Mouse (Mus musculus) C2C12 (cell line): ENCODE data around the gene Rassf3. TPM values are rescaled to one million over a fixed set of nuclear protein-coding genes. Genes with fewer than 3 reads are reported as not detected.

Experiments used
- H3K27me3 ChIP-seq: one replicate; pipeline ENCODE4 v1.6.1; 2011; ENCODE audit not compliant: control insufficient read depth, insufficient read depth, insufficient read length
- H3K36me3 ChIP-seq: one replicate; pipeline ENCODE4 v1.6.1; 2011; ENCODE audit not compliant: control insufficient read depth, insufficient read depth
- H3K4me3 ChIP-seq: one replicate; pipeline ENCODE4 v1.5.1; 2011; ENCODE audit warnings: mild to moderate bottlenecking, control low read depth; ENCODE audit not compliant: poor library complexity, insufficient read depth, severe bottlenecking
- H3K79me2 ChIP-seq: one replicate; pipeline ENCODE4 v1.6.1; 2011; ENCODE audit not compliant: control insufficient read depth, insufficient read depth
- H3K79me3 ChIP-seq: one replicate; pipeline ENCODE4 v1.6.1; 2011; ENCODE audit warnings: low read depth, control low read depth
- H3ac ChIP-seq: one replicate; pipeline ENCODE3; 2011; ENCODE audit warnings: low read depth; ENCODE audit not compliant: control insufficient read depth, insufficient read length
- CEBPB ChIP-seq: IDR thresholded peaks from one replicate; pipeline ENCODE4 v1.6.1; 2011; ENCODE audit warnings: low read depth, mild to moderate bottlenecking, control low read depth, moderate library complexity
- CTCF ChIP-seq: IDR thresholded peaks from one replicate; pipeline ENCODE4 v1.5.1; 2011; ENCODE audit not compliant: control insufficient read depth, insufficient read depth, insufficient read length
- FOSL1 ChIP-seq: IDR thresholded peaks from one replicate; pipeline ENCODE4 v1.8.0; 2011; ENCODE audit warnings: mild to moderate bottlenecking, low read length; ENCODE audit not compliant: poor library complexity, insufficient read depth, severe bottlenecking
- MAX ChIP-seq: IDR thresholded peaks from one replicate; pipeline ENCODE4 v1.6.1; 2011; ENCODE audit warnings: mild to moderate bottlenecking, control low read depth
- MYOD1 ChIP-seq: IDR thresholded peaks from one replicate; pipeline ENCODE4 v1.6.1; 2011; ENCODE audit warnings: low read depth; ENCODE audit not compliant: control insufficient read depth, insufficient read length
- MYOG ChIP-seq: IDR thresholded peaks from one replicate; pipeline ENCODE4 v1.6.1; 2011; ENCODE audit not compliant: control insufficient read depth, insufficient read length; ENCODE audit errors: extremely low read depth
- USF1 ChIP-seq: IDR thresholded peaks from one replicate; pipeline ENCODE4 v1.6.1; 2011; ENCODE audit warnings: low read depth, mild to moderate bottlenecking, control low read depth, moderate library complexity
- polyA plus RNA-seq: library from polyadenylated mRNA; unstranded; fragments of >200 nt; fragmentation: generic; extraction: Trizol; gene quantifications from one replicate; pipeline ENCODE4 v1.2.1, GENCODE M21; 2012; ENCODE audit warnings: missing spikeins

Gene Rassf3
- polyA plus RNA-seq, 1 experiment = 8.9 TPM

DNA sequence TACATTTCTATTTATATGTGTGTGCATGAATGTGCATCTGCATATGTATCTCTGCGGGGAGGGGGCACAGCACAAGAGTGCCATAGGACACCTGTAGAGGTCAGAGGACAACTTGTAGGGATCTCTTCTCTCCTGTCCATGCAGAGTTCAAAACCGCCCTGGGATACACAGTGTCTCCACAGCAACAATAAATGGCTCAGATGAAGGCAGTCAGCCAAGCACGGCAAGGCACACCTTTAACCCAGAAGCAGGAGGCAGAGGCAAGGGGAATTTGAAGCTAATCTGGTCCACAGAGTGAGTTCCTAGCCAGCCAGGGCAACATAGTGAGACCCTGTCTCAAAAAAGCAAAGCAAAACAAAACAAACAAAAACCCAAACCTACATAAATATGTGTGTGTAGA, 18.8 kb downstream of the Rassf3 start:
- H3K36me3 ChIP-seq = no peaks in the 10 kb centered on the region
- peaks cover 6% of the 10 kb centered on the region for H3K79me3 ChIP-seq
- peaks cover 8% of the 10 kb centered on the region for H3K79me2 ChIP-seq
- no peak for TF ChIP-seq CEBPB
- TF ChIP-seq USF1 = no peak
- TF ChIP-seq MYOD1 = no peak
- no peak for TF ChIP-seq MYOG
- TF ChIP-seq MAX = no peak
- no peak for TF ChIP-seq FOSL1
- no peak for TF ChIP-seq CTCF
- no peak overlapping the region for H3K4me3 ChIP-seq
- no peaks in the 10 kb centered on the region for H3K27me3 ChIP-seq
- H3ac ChIP-seq = no peak overlapping the region

DNA sequence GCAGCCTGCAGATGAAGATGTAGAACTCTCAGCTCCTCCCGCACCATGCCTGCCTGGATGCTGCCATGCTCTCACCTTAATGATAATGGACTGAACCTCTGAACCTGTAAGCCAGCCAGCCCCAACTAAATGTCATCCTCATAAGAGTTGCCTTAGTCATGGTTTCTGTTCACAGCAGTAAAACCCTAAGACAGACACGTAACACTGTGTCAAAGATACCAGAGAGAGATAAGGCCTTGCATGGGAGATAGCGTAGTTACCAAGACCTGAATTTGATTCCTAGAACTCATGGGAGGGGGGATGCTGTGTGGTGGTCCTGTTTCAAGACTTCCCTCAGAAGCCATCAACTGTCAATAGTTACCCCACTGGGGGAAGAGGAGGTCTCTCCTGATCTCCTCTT, 20.6 kb downstream of the Rassf3 start:
- H3ac ChIP-seq = no peak overlapping the region
- no peaks in the 10 kb centered on the region for H3K36me3 ChIP-seq
- H3K79me3 ChIP-seq = peaks cover 6% of the 10 kb centered on the region
- no peaks in the 10 kb centered on the region for H3K27me3 ChIP-seq
- H3K79me2 ChIP-seq = peaks cover 8% of the 10 kb centered on the region
- no peak for TF ChIP-seq MYOG
- no peak for TF ChIP-seq MAX
- TF ChIP-seq CEBPB = no peak
- no peak for TF ChIP-seq CTCF
- no peak for TF ChIP-seq MYOD1
- TF ChIP-seq USF1 = no peak
- H3K4me3 ChIP-seq = no peak overlapping the region

DNA sequence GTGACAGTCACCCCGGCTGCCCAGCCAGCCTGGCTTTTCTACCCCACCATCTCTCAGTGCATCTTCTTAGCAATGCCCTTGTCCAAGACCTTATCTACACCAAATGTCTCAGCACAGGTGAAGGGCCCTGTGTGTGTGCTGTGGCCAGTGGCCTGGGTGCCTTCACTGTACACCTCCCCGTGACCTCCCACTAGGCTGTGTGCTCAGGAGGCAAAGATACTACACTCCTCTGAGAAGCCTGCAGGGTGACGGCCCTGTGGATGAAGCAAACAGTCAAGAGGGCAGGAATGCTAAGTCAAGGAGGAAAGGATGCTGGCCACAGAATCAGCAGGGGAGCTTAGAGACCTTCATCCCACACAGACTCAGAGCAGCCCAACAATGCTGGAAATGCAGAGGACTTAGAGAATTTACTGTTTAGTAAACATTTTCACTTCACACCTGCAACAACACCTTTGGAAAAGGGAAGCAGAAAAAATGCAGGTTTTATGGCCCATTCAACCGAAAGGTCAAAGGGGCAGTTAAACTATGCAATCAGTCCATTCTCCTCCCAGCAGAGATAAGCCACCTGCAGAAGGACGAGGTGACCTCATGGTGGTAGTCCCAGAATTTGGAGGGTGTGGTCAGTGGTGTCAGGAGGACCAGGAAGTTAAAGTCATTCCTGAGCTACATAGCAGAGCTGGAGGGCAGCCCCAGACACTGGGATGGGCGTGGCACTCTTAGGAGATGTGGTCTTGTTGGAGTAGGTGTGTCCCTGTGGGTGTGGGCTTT, 21.3 kb downstream of the Rassf3 start:
- H3K36me3 ChIP-seq = no peaks in the 10 kb centered on the region
- peaks cover 8% of the 10 kb centered on the region for H3K79me2 ChIP-seq
- no peak overlapping the region for H3ac ChIP-seq
- TF ChIP-seq MAX (no peak), FOSL1 (no peak), MYOG (no peak), MYOD1 (no peak), CTCF (no peak), CEBPB (no peak), USF1 (no peak)
- no peak overlapping the region for H3K4me3 ChIP-seq
- H3K79me3 ChIP-seq = peaks cover 7% of the 10 kb centered on the region
- no peaks in the 10 kb centered on the region for H3K27me3 ChIP-seq

DNA sequence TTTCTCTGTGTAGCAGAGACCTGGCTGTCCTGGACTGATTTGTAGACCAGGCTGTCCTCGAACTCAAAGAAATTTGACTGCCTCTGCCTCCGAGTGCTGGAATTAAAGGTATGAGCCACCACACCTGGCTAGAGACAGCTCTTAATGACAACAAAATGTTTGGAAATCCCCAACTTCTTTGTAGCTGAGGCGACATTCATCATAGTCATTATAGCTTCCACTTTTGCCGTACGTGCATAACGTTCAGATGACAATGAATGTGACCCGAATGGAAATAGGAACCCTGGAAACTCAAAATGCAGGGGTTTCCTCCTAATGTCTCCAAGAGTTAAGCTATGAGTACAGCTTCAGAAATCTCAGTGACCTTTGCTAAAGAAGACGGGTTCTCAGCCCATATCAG, 22.1 kb downstream of the Rassf3 start:
- Histone ChIP-seq H3K4me3 (no peak overlapping the region), H3K27me3 (no peaks in the 10 kb centered on the region), H3K36me3 (no peaks in the 10 kb centered on the region), H3K79me3 (peaks cover 3% of the 10 kb centered on the region), H3K79me2 (peaks cover 8% of the 10 kb centered on the region), H3ac (no peak overlapping the region)
- TF ChIP-seq CEBPB (no peak), USF1 (no peak), MAX (no peak), MYOG (no peak), MYOD1 (no peak), CTCF (no peak), FOSL1 (no peak)

DNA sequence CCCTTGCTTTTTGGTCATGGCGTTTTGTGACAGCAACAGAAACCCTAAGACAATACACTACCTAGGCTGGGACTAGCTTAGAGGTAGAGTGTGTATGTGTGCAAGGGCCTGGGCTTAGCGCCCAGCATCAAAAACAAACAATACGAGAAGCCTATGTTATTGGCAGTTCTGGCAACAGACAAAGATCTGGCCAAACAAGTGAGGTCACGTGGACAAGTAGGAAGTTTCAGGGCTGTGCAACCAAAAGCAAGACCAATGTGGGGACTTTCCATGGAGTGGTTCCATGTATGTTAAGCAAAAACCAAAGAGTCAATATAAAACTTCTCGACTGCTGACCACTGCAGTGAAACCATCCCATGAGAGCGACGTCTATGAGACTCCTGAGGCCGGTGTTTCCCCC, 30.3 kb downstream of the Rassf3 start:
- Histone ChIP-seq H3ac (no peak overlapping the region), H3K27me3 (no peaks in the 10 kb centered on the region), H3K36me3 (no peaks in the 10 kb centered on the region), H3K79me3 (peaks cover 7% of the 10 kb centered on the region), H3K79me2 (no peaks in the 10 kb centered on the region), H3K4me3 (no peak overlapping the region)
- TF ChIP-seq CEBPB (no peak), MYOD1 (no peak), FOSL1 (no peak), CTCF (no peak), MAX (no peak), USF1 (no peak), MYOG (no peak)

DNA sequence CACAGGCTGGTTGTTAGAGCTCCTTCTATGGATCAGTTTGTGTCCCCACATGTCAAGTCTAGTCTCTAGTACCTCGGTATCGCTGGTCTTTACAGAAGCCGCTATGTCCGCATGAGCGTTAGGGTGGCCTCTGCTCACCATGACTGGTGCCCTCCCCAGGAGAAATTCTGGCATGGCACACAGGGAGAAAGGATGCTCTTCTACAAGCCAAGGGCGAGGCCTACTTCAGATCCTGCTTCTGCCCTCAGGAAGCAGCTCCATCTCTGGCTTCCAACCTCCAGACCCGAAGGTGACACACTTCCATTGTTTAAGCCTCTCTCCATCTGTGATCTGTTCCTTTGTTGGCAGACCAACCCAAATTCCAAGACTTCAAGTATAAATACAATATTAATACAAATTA, 31.9 kb downstream of the Rassf3 start:
- no peaks in the 10 kb centered on the region for H3K27me3 ChIP-seq
- H3K36me3 ChIP-seq = no peaks in the 10 kb centered on the region
- no peak overlapping the region for H3ac ChIP-seq
- TF ChIP-seq MYOG (no peak), MAX (no peak), MYOD1 (no peak), CEBPB (no peak), CTCF (no peak), FOSL1 (no peak), USF1 (no peak)
- H3K79me2 ChIP-seq = no peaks in the 10 kb centered on the region
- H3K79me3 ChIP-seq = peaks cover 4% of the 10 kb centered on the region
- H3K4me3 ChIP-seq = no peak overlapping the region
